Mouse (Mus musculus) spleen, adult 2 months (tissue): Measurements from ENCODE around the gene Tff2. TPM values are rescaled to one million over a fixed set of nuclear protein-coding genes. Genes with fewer than 3 reads are reported as not detected.

ENCODE experiments used
- DNase-seq, 2 experiments: peaks; one replicate each; pipeline versions ENCODE4 v3.0.0 to v3.0.0-alpha.2; 2012 to 2021; ENCODE audit warnings: low spot score in 2 of 2, low read depth in 1 of 2
- H3K27ac ChIP-seq: fragments of 200-500 bp; 2 replicates; pipeline ENCODE4 v1.5.1; 2012; ENCODE audit warnings: low read length, inconsistent platforms; ENCODE audit not compliant: insufficient read depth
- H3K27me3 ChIP-seq: fragments of 200-500 bp; 2 replicates; pipeline ENCODE4 v1.6.1; 2012; ENCODE audit warnings: mild to moderate bottlenecking, moderate library complexity, low read length, inconsistent platforms; ENCODE audit not compliant: control insufficient read depth, insufficient read depth
- H3K36me3 ChIP-seq: fragments of 200-500 bp; 2 replicates; pipeline ENCODE4 v1.6.1; 2012; ENCODE audit warnings: mild to moderate bottlenecking, low read length, inconsistent platforms; ENCODE audit not compliant: control insufficient read depth, insufficient read depth
- H3K4me1 ChIP-seq: fragments of 200-500 bp; 2 replicates; pipeline ENCODE4 v1.6.1; 2011; ENCODE audit warnings: inconsistent platforms; ENCODE audit not compliant: control insufficient read depth, insufficient read depth, insufficient read length
- H3K4me3 ChIP-seq: fragments of 200-500 bp; 2 replicates; pipeline ENCODE4 v1.5.1; 2011; ENCODE audit warnings: mild to moderate bottlenecking, inconsistent platforms; ENCODE audit not compliant: insufficient read depth, insufficient read length; ENCODE audit errors: extremely low read depth
- CTCF ChIP-seq: fragments of 200-500 bp; IDR thresholded peaks from 2 replicates; pipeline ENCODE4 v1.5.1; 2011; ENCODE audit warnings: mild to moderate bottlenecking, inconsistent platforms; ENCODE audit not compliant: insufficient read depth, insufficient read length, insufficient replicate concordance; ENCODE audit errors: extremely low read depth
- POLR2A ChIP-seq: fragments of 200-500 bp; IDR thresholded peaks from 2 replicates; pipeline ENCODE4 v1.6.1; 2011; ENCODE audit warnings: low read depth, low read length, inconsistent platforms
- WGBS: fragments of 180-500 bp; shearing (Covaris S2); methylation state at CpG from one replicate; pipeline ENCODE4 v1.1.7; 2018; 5-methylcytosine and 5-hydroxymethylcytosine counted together
- polyA plus RNA-seq: library from polyadenylated mRNA; depleted of rRNA; stranded (reverse); fragments of >200 nt; gene quantifications from 2 replicates; pipeline ENCODE4 v1.2.3, GENCODE M21; 2012

The Tff2 gene
- polyA plus RNA-seq, 1 experiment = 214 TPM

DNA sequence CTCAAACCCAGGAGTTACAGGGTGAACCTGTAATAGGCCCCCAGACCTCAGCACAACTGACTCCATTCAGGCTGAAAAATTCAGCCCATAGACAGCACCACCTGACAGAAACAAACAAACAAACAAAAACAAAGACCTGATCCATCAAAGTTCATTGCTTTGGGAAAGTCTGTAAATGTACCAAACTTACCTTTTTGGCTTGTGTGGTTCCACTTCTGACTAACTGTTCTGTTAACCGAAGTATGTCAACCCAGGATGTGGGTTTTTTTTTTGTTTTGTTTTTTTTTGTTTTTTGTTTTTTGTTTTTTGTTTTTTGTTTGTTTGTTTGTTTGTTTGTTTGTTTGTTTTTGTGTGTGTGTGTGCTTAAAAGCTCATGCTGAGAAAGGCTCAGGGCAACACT is 7.3 kb downstream of the Tff2 start:
- whole genome bisulfite sequencing = 48% methylated on average over 1 of the region's 1 CpGs
- TF ChIP-seq CTCF = no peak
- no peak for TF ChIP-seq POLR2A

DNA sequence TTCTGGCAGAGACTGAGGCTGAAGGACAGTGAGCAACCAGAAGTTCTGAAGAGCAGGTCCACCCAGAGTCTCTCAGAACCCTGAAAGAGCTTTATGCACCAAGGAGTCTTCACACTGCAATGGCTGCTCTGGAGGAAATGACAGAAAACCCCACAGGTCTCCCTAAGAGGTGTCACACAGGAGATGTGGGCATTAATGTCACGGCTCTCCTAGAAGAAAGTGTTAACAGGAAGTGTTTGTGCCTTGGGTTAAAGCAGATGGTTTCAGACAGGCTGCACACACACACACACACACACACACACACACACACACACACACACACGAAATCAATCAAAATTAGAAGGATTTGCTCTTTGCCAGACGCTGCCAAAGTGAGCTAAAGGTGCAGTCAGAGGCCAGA is 7.8 kb downstream of the Tff2 start:
- H3K36me3 ChIP-seq = no peaks in the 10 kb centered on the region
- no peaks in the 10 kb centered on the region for H3K4me1 ChIP-seq
- TF ChIP-seq POLR2A = no peak
- TF ChIP-seq CTCF = no peak
- WGBS = 13% methylated on average over 3 of the region's 3 CpGs
- no peaks in the 10 kb centered on the region for H3K27me3 ChIP-seq
- DNase-seq = no peak
- no peak overlapping the region for H3K27ac ChIP-seq
- H3K4me3 ChIP-seq = no peak overlapping the region

More for the DNA sequence above, 7.3 kb downstream of the Tff2 start:
- no peak overlapping the region for H3K27ac ChIP-seq
- H3K4me1 ChIP-seq = no peaks in the 10 kb centered on the region
- no peak for DNase-seq
- no peaks in the 10 kb centered on the region for H3K27me3 ChIP-seq
- no peaks in the 10 kb centered on the region for H3K36me3 ChIP-seq
- H3K4me3 ChIP-seq = no peak overlapping the region

DNA sequence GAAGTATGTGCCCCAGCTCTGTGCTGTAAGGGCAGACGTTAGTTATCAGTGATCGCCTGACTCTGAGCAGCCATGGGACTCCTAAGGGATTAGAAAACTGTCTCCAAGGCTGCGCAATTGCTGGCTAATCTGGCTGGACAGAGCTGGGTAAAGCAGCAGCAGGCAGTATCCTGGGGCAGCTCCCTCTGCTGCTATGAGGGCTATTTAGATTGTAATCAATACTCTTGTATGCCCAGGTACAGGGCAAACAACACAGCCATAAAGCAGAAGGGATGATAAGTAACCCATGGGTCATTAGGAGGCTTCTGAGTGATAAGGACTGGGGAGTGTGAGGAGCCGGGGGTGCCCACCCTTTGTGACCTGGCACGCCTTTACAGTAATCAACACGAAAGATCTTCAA is 9.2 kb downstream of the Tff2 start:
- H3K4me1 ChIP-seq = no peaks in the 10 kb centered on the region
- WGBS = 89% methylated on average over 6 of the region's 6 CpGs
- no peaks in the 10 kb centered on the region for H3K36me3 ChIP-seq
- H3K27me3 ChIP-seq = no peaks in the 10 kb centered on the region
- no peak overlapping the region for H3K27ac ChIP-seq
- TF ChIP-seq CTCF (no peak), POLR2A (no peak)
- no peak overlapping the region for H3K4me3 ChIP-seq
- DNase-seq = no peak

DNA sequence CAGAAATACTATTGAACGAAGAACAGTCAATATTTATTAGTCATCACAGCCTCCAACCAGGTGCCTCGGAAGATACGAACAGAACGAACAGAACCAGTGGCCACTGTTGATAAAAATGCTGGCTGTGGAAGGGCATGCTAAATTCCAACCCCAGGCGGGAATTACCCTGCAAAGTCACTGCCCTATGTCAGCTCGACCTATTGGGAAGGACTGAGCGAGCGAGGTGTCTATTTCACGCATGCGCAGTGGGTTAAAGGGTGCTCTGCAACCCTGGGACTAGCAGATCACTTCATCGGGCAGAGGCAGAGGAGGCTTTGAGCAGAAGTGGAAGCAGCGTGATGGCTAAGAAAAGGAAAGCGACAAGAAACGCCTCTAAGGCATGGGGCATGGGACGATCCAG is 10.3 kb downstream of the Tff2 start:
- Histone ChIP-seq H3K36me3 (no peaks in the 10 kb centered on the region), H3K4me3 (no peak overlapping the region), H3K27me3 (no peaks in the 10 kb centered on the region), H3K27ac (no peak overlapping the region), H3K4me1 (no peaks in the 10 kb centered on the region)
- no peak for DNase-seq
- TF ChIP-seq POLR2A = no peak
- TF ChIP-seq CTCF = no peak
- 72% methylated on average over 15 of the region's 15 CpGs for WGBS

DNA sequence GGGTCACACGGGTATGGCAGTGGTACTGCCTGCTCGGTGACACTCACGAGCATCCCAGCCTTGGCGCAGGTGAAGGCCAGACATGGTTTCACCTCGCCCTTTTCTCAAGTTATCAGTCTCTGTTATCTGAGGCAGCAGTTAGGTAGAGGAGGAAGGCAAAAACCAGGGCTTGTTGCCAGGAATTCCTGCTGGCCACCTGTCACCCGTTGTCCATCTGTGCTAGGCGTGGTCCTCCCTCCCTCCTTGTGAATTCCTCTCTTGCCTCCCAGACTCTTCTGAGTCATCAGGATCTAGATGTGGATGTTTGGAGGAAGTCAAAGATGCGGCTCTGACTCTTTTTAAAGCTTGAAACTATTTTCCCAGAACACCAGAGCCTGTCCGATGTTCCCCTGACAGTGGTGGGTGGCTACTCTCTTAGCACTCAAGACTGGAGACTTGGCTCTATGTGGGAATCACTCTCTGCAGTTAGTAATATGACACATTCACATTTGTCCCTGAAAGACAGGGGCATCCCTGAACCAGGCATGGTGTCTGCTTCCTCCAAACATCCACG is 12.7 kb downstream of the Tff2 start:
- 87% methylated on average over 10 of the region's 10 CpGs for WGBS
- Histone ChIP-seq H3K27me3 (no peaks in the 10 kb centered on the region), H3K4me3 (no peak overlapping the region), H3K27ac (no peak overlapping the region), H3K36me3 (no peaks in the 10 kb centered on the region), H3K4me1 (no peaks in the 10 kb centered on the region)
- TF ChIP-seq CTCF (no peak), POLR2A (no peak)
- no peak for DNase-seq

DNA sequence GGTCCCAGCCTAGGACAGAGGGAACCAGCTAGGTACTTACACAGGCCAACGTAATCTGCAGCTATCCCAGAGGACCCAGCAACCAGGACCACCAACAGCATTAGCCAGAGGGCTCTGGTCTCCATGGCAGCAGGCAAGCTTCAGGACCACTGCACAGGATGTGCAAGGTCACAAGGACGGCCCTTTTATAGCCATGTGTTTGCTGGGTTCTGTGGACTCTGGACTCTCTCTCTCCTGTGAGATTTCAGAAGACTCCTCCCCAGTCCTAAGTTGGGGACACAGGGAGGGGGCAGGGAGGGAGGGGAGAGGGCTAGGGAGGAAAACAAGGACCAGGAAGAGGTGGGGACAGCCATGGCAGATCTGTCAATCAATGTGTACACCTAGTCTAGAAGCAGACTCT is 14.6 kb downstream of the Tff2 start, which contains the start of gene Tff3:
Gene Tff3, minus strand, starts transcription at position 195 of the 400 bp plus-strand sequence.
- WGBS = 55% methylated on average over 2 of the region's 2 CpGs
- H3K4me1 ChIP-seq = peaks cover 3% of the 10 kb centered on the region; the same call in 1 of the 2 replicates
- H3K36me3 ChIP-seq = no peaks in the 10 kb centered on the region
- TF ChIP-seq POLR2A (no peak), CTCF (no peak)
- H3K4me3 ChIP-seq = no peak within 1 kb of the TSS
- no peaks in the 10 kb centered on the region for H3K27me3 ChIP-seq
- no peak for DNase-seq
- no peak within 1 kb of the TSS for H3K27ac ChIP-seq

DNA sequence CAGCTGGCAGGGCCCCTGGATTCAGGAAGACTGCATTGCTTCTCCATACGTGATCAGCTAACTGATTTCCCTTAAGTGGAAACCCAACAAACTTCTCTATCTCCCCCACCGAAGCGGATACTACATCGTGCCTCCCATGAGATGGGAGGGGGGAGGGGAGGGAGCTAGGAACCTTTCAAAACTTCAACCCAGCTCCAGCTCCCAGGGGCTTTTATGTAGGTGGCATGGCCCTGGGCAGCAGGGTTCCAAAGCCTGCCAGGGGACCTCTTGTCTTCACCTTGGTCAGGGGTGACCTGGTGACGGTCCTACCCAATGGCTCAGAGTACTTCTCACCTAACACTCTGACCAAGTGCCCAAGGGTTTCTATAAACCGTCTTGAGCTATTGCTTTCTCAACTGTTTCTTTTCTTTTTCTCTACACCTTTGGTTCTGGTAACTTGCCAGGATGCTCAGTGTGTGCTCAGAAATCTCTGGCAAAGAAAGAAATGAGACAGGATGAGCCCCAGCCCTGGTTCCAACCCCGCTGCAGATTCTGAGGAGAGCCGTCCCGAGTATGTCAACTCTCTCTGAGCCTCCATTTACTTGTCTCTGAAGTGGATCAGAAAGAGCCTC is 15.3 kb downstream of the Tff2 start:
- Histone ChIP-seq H3K27ac (no peak overlapping the region), H3K4me3 (no peak overlapping the region), H3K4me1 (peaks cover 3% of the 10 kb centered on the region; the same call in 1 of the 2 replicates), H3K36me3 (no peaks in the 10 kb centered on the region), H3K27me3 (no peaks in the 10 kb centered on the region)
- no peak for DNase-seq
- WGBS = 82% methylated on average over 9 of the region's 9 CpGs
- TF ChIP-seq POLR2A = no peak
- no peak for TF ChIP-seq CTCF
